Mouse (Mus musculus) G1E (cell line): ENCODE data around the gene Gm17268.

Source experiments
- CTCF ChIP-seq: IDR thresholded peaks from 2 replicates; pipeline ENCODE4 v1.5.1; 2012; ENCODE audit warnings: low read depth, low read length, inconsistent platforms, mixed read lengths
- GATA1 ChIP-seq: IDR thresholded peaks from 2 replicates; pipeline ENCODE4 v1.6.1; 2012; ENCODE audit warnings: borderline replicate concordance, low read length, inconsistent platforms, mixed read lengths
- POLR2AphosphoS5 ChIP-seq: IDR thresholded peaks from 2 replicates; pipeline ENCODE4 v1.6.1; 2012; ENCODE audit warnings: low read depth, low read length, inconsistent platforms; ENCODE audit not compliant: insufficient replicate concordance

- TF ChIP-seq GATA1 (no peak), CTCF (no peak), POLR2AphosphoS5 (no peak)
These were observed 24.6 kb downstream of the Gm17268 start for GRCm38 (mm10) chr11:82013756-82014155.
